Mouse (Mus musculus): Measurements from ENCODE around the gene Atxn1.

DNA sequence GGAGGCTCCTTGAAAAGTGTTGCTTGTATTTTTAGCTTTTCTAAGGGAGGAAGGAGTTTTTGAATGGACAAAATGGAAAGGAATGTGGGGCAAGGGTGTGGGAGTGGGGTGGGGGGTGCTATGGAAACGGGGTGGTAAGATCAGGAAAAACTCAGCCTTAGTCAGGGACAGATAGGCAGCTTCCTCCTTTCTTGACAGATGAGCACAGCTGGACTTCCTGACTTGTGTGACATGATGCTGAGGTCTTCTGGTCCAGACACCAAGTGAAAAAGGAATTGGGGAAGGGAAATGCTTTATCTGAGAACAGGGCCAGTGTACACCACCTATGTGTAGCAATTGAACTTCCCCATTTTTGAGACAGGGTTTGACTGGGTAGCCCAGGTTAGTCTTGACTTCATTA, 214.9 kb downstream of the Atxn1 start:
- no peak for TF ChIP-seq CTCF (IDR thresholded peaks at IDR 0.05; ENCODE audit: insufficient read depth, low read length)
- TF ChIP-seq POLR2A (IDR thresholded peaks at IDR 0.05; ENCODE audit: borderline replicate concordance, extremely low read depth, low read depth, low read length) = no peak

Measured in lung, adult 2 months (tissue).